Mouse (Mus musculus): ENCODE results near the gene Adad2. TPM values are rescaled to one million over a fixed set of nuclear protein-coding genes. Genes with fewer than 3 reads are reported as not detected.

Gene Adad2
- polyA plus RNA-seq, 1 experiment from 2014 or later: not detected

- H3K79me2 ChIP-seq (ENCODE audit: inconsistent target): no peaks in the 10 kb centered on the region
- no peaks in the 10 kb centered on the region for H3K36me3 ChIP-seq (ENCODE audit: inconsistent target)
- no peak overlapping the region for H3K4me3 ChIP-seq (ENCODE audit: inconsistent target)
- no peak overlapping the region for H3K27ac ChIP-seq
- WGBS (ENCODE audit: missing documents): 82% methylated on average over 1 of the region's 1 CpGs
Measured at GRCm38 (mm10) chr8:119623744-119624143, 11.2 kb downstream of the Adad2 start.

GRCm38 (mm10) chr8:119624916-119625315 is 12.4 kb downstream of the Adad2 start:
- Histone ChIP-seq H3K27ac (no peak overlapping the region), H3K79me2 (ENCODE audit: inconsistent target) (no peaks in the 10 kb centered on the region), H3K36me3 (ENCODE audit: inconsistent target) (no peaks in the 10 kb centered on the region), H3K4me3 (ENCODE audit: inconsistent target) (no peak overlapping the region)
- WGBS (ENCODE audit: missing documents): 91% methylated on average over 7 of the region's 7 CpGs

- H3K79me2 ChIP-seq (ENCODE audit: inconsistent target): no peaks in the 10 kb centered on the region
- H3K36me3 ChIP-seq (ENCODE audit: inconsistent target): no peaks in the 10 kb centered on the region
- 95% methylated on average over 22 of the region's 22 CpGs for WGBS (ENCODE audit: missing documents)
- no peak overlapping the region for H3K4me3 ChIP-seq (ENCODE audit: inconsistent target)
- no peak overlapping the region for H3K27ac ChIP-seq
Measured at GRCm38 (mm10) chr8:119625788-119626187, 13.2 kb downstream of the Adad2 start.

GRCm38 (mm10) chr8:119627199-119627598 is 14.7 kb downstream of the Adad2 start:
- H3K27ac ChIP-seq: no peak overlapping the region
- WGBS (ENCODE audit: missing documents): 98% methylated on average over 6 of the region's 7 CpGs
- no peak overlapping the region for H3K4me3 ChIP-seq (ENCODE audit: inconsistent target)
- H3K36me3 ChIP-seq (ENCODE audit: inconsistent target): no peaks in the 10 kb centered on the region
- H3K79me2 ChIP-seq (ENCODE audit: inconsistent target): no peaks in the 10 kb centered on the region

GRCm38 (mm10) chr8:119627613-119628359 is 15.2 kb downstream of the Adad2 start:
- no peaks in the 10 kb centered on the region for H3K79me2 ChIP-seq (ENCODE audit: inconsistent target)
- WGBS (ENCODE audit: missing documents): 77% methylated on average over 10 of the region's 10 CpGs
- no peak overlapping the region for H3K27ac ChIP-seq
- no peaks in the 10 kb centered on the region for H3K36me3 ChIP-seq (ENCODE audit: inconsistent target)
- H3K4me3 ChIP-seq (ENCODE audit: inconsistent target): no peak overlapping the region

GRCm38 (mm10) chr8:119630841-119631240 is 18.3 kb downstream of the Adad2 start:
- Histone ChIP-seq H3K79me2 (ENCODE audit: inconsistent target) (no peaks in the 10 kb centered on the region), H3K27ac (no peak overlapping the region), H3K4me3 (ENCODE audit: inconsistent target) (no peak overlapping the region), H3K36me3 (ENCODE audit: inconsistent target) (no peaks in the 10 kb centered on the region)
- 61% methylated on average over 3 of the region's 3 CpGs for WGBS (ENCODE audit: missing documents)

GRCm38 (mm10) chr8:119632246-119632645 is 19.7 kb downstream of the Adad2 start:
- Histone ChIP-seq H3K79me2 (ENCODE audit: inconsistent target) (no peaks in the 10 kb centered on the region), H3K4me3 (ENCODE audit: inconsistent target) (no peak overlapping the region), H3K36me3 (ENCODE audit: inconsistent target) (no peaks in the 10 kb centered on the region), H3K27ac (no peak overlapping the region)
- 82% methylated on average over 9 of the region's 9 CpGs for WGBS (ENCODE audit: missing documents)

- H3K79me2 ChIP-seq (ENCODE audit: inconsistent target): no peaks in the 10 kb centered on the region
- WGBS (ENCODE audit: missing documents): 54% methylated on average over 29 of the region's 29 CpGs
- no peak overlapping the region for H3K27ac ChIP-seq
- H3K36me3 ChIP-seq (ENCODE audit: inconsistent target): no peaks in the 10 kb centered on the region
- H3K4me3 ChIP-seq (ENCODE audit: inconsistent target): no peak overlapping the region
Measured at GRCm38 (mm10) chr8:119632909-119633308, 20.4 kb downstream of the Adad2 start.

- Histone ChIP-seq H3K79me2 (ENCODE audit: inconsistent target) (no peaks in the 10 kb centered on the region), H3K4me3 (ENCODE audit: inconsistent target) (no peak overlapping the region), H3K27ac (no peak overlapping the region), H3K36me3 (ENCODE audit: inconsistent target) (no peaks in the 10 kb centered on the region)
- 36% methylated on average over 14 of the region's 14 CpGs for WGBS (ENCODE audit: missing documents)
Measured at GRCm38 (mm10) chr8:119634616-119635336, 22.2 kb downstream of the Adad2 start.

- Histone ChIP-seq H3K36me3 (ENCODE audit: inconsistent target) (no peaks in the 10 kb centered on the region), H3K27ac (no peak within 1 kb of the TSS), H3K79me2 (ENCODE audit: inconsistent target) (no peaks in the 10 kb centered on the region), H3K4me3 (ENCODE audit: inconsistent target) (no peak within 1 kb of the TSS)
- WGBS (ENCODE audit: missing documents): 26% methylated on average over 6 of the region's 6 CpGs
Measured at GRCm38 (mm10) chr8:119635378-119635777, 22.8 kb downstream of the Adad2 start, which contains the start of gene Kcng4. TSS of gene Kcng4 (minus strand) at chr8:119635680.

GRCm38 (mm10) chr8:119635958-119636357 is 23.4 kb downstream of the Adad2 start:
- Histone ChIP-seq H3K4me3 (ENCODE audit: inconsistent target) (no peak overlapping the region), H3K27ac (no peak overlapping the region), H3K36me3 (ENCODE audit: inconsistent target) (no peaks in the 10 kb centered on the region), H3K79me2 (ENCODE audit: inconsistent target) (no peaks in the 10 kb centered on the region)
- 97% methylated on average over 2 of the region's 2 CpGs for WGBS (ENCODE audit: missing documents)

GRCm38 (mm10) chr8:119636766-119637165 is 24.2 kb downstream of the Adad2 start:
- Histone ChIP-seq H3K4me3 (ENCODE audit: inconsistent target) (no peak overlapping the region), H3K27ac (no peak overlapping the region), H3K79me2 (ENCODE audit: inconsistent target) (no peaks in the 10 kb centered on the region), H3K36me3 (ENCODE audit: inconsistent target) (no peaks in the 10 kb centered on the region)
- 66% methylated on average over 7 of the region's 7 CpGs for WGBS (ENCODE audit: missing documents)

- H3K27ac ChIP-seq: no peak overlapping the region
- no peaks in the 10 kb centered on the region for H3K36me3 ChIP-seq (ENCODE audit: inconsistent target)
- no peaks in the 10 kb centered on the region for H3K79me2 ChIP-seq (ENCODE audit: inconsistent target)
- whole genome bisulfite sequencing (ENCODE audit: missing documents): 92% methylated on average over 4 of the region's 4 CpGs
- no peak overlapping the region for H3K4me3 ChIP-seq (ENCODE audit: inconsistent target)
Measured at GRCm38 (mm10) chr8:119637381-119637780, 24.8 kb downstream of the Adad2 start.

GRCm38 (mm10) chr8:119638261-119638660 is 25.7 kb downstream of the Adad2 start:
- H3K79me2 ChIP-seq (ENCODE audit: inconsistent target): no peaks in the 10 kb centered on the region
- H3K4me3 ChIP-seq (ENCODE audit: inconsistent target): no peak overlapping the region
- WGBS (ENCODE audit: missing documents): 87% methylated on average over 6 of the region's 6 CpGs
- no peak overlapping the region for H3K27ac ChIP-seq
- no peaks in the 10 kb centered on the region for H3K36me3 ChIP-seq (ENCODE audit: inconsistent target)

GRCm38 (mm10) chr8:119639798-119640197 is 27.3 kb downstream of the Adad2 start:
- Histone ChIP-seq H3K4me3 (ENCODE audit: inconsistent target) (no peak overlapping the region), H3K36me3 (ENCODE audit: inconsistent target) (no peaks in the 10 kb centered on the region), H3K79me2 (ENCODE audit: inconsistent target) (no peaks in the 10 kb centered on the region), H3K27ac (no peak overlapping the region)
- 58% methylated on average over 7 of the region's 7 CpGs for WGBS (ENCODE audit: missing documents)

All from macrophage (primary cell).